Mouse (Mus musculus) lung, postnatal 4 days (tissue): ENCODE measurements around the gene Tuba1c.
A peak's percentile ranks its signal among the peaks of the same experiment; 100 is the strongest.
"Not testable (repeated sequence)": the region's sequence is repeated elsewhere in the genome, so short reads cannot be mapped to it uniquely, and the experiment has no call there.

Experiments
- DNase-seq, 2 experiments: peaks; one replicate each; pipeline ENCODE4 v3.0.0; 2021

The Tuba1c gene

GRCm38 (mm10) chr15:99074019-99074599 is 44.4 kb downstream of the Tuba1c start, which contains the start of gene Troap:
Gene Troap, plus strand, starts transcription at chr15:99074575.
- no peak for DNase-seq

- peak; percentile 98 for DNase-seq
Measured at GRCm38 (mm10) chr15:99074600-99075333, 45.1 kb downstream of the Tuba1c start.

- not testable (repeated sequence) for DNase-seq
Measured at GRCm38 (mm10) chr15:99076011-99076410, 46.3 kb downstream of the Tuba1c start.

- DNase-seq: no peak
Measured at GRCm38 (mm10) chr15:99078181-99078910, 48.7 kb downstream of the Tuba1c start.

- DNase-seq: no peak
Measured at GRCm38 (mm10) chr15:99079804-99080203, 50.1 kb downstream of the Tuba1c start.

- DNase-seq: no peak
Measured at GRCm38 (mm10) chr15:99082322-99082721, 52.6 kb downstream of the Tuba1c start.

- no peak for DNase-seq
Measured at GRCm38 (mm10) chr15:99082840-99083239, 53.1 kb downstream of the Tuba1c start.

GRCm38 (mm10) chr15:99083258-99083657 is 53.6 kb downstream of the Tuba1c start:
- peak; percentile 54 to 66 for DNase-seq

- no peak for DNase-seq
Measured at GRCm38 (mm10) chr15:99083867-99084557, 54.3 kb downstream of the Tuba1c start.

- no peak for DNase-seq
Measured at GRCm38 (mm10) chr15:99084618-99085017, 54.9 kb downstream of the Tuba1c start.

- DNase-seq: no peak
Measured at GRCm38 (mm10) chr15:99085997-99086396, 56.3 kb downstream of the Tuba1c start.

GRCm38 (mm10) chr15:99087253-99088075 is 57.8 kb downstream of the Tuba1c start, which contains the start of gene C1ql4:
Gene C1ql4, minus strand, starts transcription at chr15:99087817.
- DNase-seq: peak in 1 of 2 experiments; percentile 55
